Mouse (Mus musculus) liver, adult 2 months (tissue): Measurements from ENCODE around the gene Zfp346.

Experiments
- CTCF ChIP-seq: fragments of 200-500 bp; IDR thresholded peaks from 2 replicates; pipeline ENCODE4 v1.5.1; 2011; ENCODE audit warnings: low read depth, low read length, control low read depth
- POLR2A ChIP-seq: fragments of 200-500 bp; IDR thresholded peaks from 2 replicates; pipeline ENCODE4 v1.6.1; 2011; ENCODE audit warnings: low read length, control low read depth; ENCODE audit not compliant: insufficient read depth; ENCODE audit errors: extremely low read depth

GRCm38 (mm10) chr13:55071322-55071721, 33.8 kb upstream of the Zfp346 start:
- TF ChIP-seq POLR2A (no peak), CTCF (no peak)
